Mouse (Mus musculus): ENCODE measurements at regions not wholly inside any gene's neighbourhood (a gene's known extent, or its start where the extent isn't known, plus 50 kb on each side); places are given as distances from the start of the nearest gene placed in this dataset.
A peak's percentile ranks its signal among the peaks of the same experiment; 100 is the strongest.

DNA sequence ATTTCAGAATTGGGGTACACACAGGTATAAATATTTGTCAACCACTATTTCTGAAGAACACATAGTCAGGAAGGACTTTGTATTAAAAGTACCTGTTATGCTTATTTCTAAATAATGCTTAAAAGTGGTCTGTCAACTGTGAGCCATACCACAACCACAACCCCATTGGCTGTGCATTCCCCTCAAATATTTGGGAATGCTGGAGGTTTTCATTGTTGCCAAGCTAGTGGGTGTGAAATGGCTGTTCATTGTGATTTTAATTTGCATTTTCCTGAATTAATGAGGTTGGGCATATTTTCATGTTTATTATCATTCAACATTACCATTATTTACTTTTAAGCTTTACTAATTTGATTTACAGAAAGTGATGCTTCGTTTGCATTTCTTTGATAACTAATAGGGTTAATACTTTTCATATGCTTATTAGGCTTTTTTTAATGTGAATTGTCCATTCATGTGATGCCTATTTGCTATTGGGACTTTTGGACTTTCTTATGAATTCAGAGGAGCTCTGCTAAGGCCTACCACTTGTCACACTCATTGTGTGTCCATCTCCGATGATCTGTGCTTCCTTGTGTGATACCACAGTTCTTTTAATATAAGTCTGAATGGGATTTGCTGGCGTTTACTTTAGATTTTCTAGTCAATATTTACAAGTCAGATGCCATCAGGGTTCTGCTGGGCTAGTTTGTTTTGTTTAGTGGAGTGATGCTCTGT, 297.5 kb upstream of the Plxna2 start:
- WGBS (ENCODE audit: insufficient replicate concordance) = 50% methylated on average over 3 of the region's 3 CpGs
- DNase-seq (no peak), ATAC-seq (ENCODE audit: low read depth) (no peak)
- no peak overlapping the region for H3K4me2 ChIP-seq
- no peak overlapping the region for H3K27ac ChIP-seq
- H3K27me3 ChIP-seq = no peaks in the 10 kb centered on the region
- H3K9me3 ChIP-seq (replicated peaks) = no peaks in the 10 kb centered on the region
- H3K4me3 ChIP-seq (replicated peaks) = no peak overlapping the region
- H3K4me1 ChIP-seq (replicated peaks) = no peaks in the 10 kb centered on the region
- no peaks in the 10 kb centered on the region for H3K36me3 ChIP-seq
- no peak overlapping the region for H3K9ac ChIP-seq

DNA sequence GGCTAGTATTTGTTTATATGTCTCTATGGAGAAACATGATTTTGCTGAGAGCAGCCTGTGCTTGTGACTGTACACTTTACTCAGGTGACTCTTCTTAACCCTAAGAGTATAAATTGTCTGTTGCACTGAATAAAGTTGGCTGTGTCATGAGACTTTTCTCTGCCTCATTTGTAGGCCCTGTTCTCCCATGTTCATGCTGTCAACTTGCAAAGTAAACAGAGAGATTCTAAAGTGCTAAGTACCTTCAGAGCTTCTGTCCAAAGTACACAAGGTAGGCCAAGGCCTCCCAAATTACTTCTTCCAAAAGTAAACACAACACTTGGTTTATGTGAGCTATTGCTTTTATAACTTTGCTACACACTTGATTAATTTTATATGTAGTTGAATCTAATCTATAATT, 299.7 kb upstream of the Plxna2 start:
- H3K9me3 ChIP-seq (replicated peaks) = no peaks in the 10 kb centered on the region
- H3K4me3 ChIP-seq (replicated peaks) = no peak overlapping the region
- ATAC-seq (ENCODE audit: low read depth) = no peak
- no peak overlapping the region for H3K4me2 ChIP-seq
- H3K9ac ChIP-seq = no peak overlapping the region
- H3K4me1 ChIP-seq (replicated peaks) = no peaks in the 10 kb centered on the region
- no peaks in the 10 kb centered on the region for H3K27me3 ChIP-seq
- H3K36me3 ChIP-seq = no peaks in the 10 kb centered on the region
- no peak overlapping the region for H3K27ac ChIP-seq
- DNase-seq = no peak

DNA sequence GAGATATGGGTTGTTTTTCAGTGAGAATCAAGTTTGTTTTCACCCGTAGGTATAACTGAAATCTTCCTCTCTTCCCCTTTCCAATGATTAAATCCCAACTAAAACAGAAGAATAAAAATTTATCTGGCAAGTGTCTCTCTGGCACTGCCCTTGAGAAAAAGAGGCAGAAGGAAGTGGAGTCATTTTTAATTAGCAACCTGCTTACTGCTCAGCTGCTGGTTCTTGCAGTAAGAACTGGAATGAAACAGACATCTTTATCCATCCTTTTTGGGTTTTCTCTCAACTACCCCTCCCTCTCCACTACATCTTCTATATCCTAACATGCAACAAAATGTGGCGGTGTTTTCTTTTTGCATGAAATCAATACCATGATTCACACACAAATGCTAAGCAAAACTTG, 302.4 kb upstream of the Plxna2 start:
- Histone ChIP-seq H3K4me1 (replicated peaks) (no peaks in the 10 kb centered on the region; the same call in 1 of the 2 replicates), H3K27ac (no peak overlapping the region), H3K36me3 (no peaks in the 10 kb centered on the region), H3K4me2 (no peak overlapping the region), H3K9ac (no peak overlapping the region), H3K9me3 (replicated peaks) (no peaks in the 10 kb centered on the region), H3K4me3 (replicated peaks) (no peak overlapping the region), H3K27me3 (no peaks in the 10 kb centered on the region)
- 47% methylated on average over 2 of the region's 2 CpGs for WGBS (ENCODE audit: insufficient replicate concordance)
- DNase-seq (no peak), ATAC-seq (ENCODE audit: low read depth) (no peak)

DNA sequence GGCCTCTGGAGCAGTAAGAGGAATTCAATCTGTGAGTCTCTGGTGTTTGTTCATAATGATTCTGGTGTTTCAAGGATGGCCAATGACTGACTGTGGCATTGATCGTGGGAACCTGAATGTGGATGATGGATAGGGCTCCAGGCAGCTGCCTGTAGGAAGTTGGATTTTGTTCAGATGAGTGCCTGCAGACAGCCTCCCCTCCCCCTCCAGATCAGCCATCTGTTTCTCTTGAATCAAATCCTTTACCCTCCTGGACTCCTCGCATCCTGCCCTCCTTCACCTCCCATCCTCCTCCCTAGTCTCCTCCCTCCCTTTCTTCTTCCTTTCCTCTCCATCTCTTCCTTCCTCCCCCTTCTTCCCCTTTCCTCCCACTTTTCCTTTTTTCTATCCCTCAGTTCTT, 307.6 kb upstream of the Plxna2 start:
- 28% methylated on average over 2 of the region's 2 CpGs for WGBS (ENCODE audit: insufficient replicate concordance)
- Histone ChIP-seq H3K9ac (no peak overlapping the region), H3K9me3 (replicated peaks) (no peaks in the 10 kb centered on the region), H3K27me3 (no peaks in the 10 kb centered on the region), H3K4me3 (replicated peaks) (no peak overlapping the region), H3K4me2 (no peak overlapping the region), H3K4me1 (replicated peaks) (peaks cover 30% of the 10 kb centered on the region), H3K36me3 (no peaks in the 10 kb centered on the region), H3K27ac (no peak overlapping the region)
- no peak for DNase-seq
- ATAC-seq (ENCODE audit: low read depth) = no peak

DNA sequence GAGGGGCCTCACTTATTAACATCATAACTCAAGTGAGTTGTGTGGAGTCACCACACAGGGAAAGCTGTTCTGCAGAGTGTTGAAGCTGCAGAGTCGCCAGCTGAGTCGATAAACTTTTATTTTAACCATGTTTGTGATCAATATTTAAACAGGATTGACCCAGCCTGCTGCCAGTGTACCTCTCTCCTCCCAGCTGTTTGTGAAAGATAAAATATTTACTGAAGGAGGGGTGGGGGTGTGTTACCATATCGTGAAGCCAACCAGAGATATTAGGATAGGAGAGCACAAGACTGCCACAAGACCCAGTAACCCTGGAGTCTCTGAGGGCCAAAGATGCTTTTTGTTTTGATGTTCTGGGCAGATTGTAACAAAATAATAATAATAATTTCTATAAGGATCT, 309.4 kb upstream of the Plxna2 start:
- DNase-seq (peak; percentile 6), ATAC-seq (ENCODE audit: low read depth) (peak; percentile 96)
- H3K9me3 ChIP-seq (replicated peaks) = no peaks in the 10 kb centered on the region
- no peaks in the 10 kb centered on the region for H3K36me3 ChIP-seq
- no peak overlapping the region for H3K4me3 ChIP-seq (replicated peaks)
- H3K27me3 ChIP-seq = no peaks in the 10 kb centered on the region
- no peak overlapping the region for H3K9ac ChIP-seq
- H3K27ac ChIP-seq = peak overlapping the region; percentile 76
- WGBS (ENCODE audit: insufficient replicate concordance) = 45% methylated on average over 3 of the region's 3 CpGs
- peaks cover 30% of the 10 kb centered on the region for H3K4me1 ChIP-seq (replicated peaks)
- H3K4me2 ChIP-seq = peak overlapping the region; percentile 28

DNA sequence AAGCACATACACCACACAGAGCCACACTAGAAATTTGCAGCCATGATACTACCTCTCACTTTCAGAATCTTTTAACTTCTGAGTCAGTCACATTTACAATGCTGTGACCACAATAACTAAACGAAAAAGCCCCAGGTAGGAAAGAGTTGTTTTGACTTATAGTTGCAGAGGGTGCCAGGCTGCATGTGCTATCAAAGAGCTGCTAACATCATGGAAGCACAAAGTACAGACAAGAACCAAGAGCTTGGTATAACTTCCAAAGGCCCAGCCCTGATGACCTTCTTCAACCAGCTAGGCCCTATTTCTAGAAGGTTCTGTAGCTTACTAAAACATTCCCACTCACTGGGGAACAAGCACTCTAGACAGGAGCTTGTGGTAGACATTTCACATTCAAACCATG, 314.1 kb upstream of the Plxna2 start:
- Histone ChIP-seq H3K4me1 (replicated peaks) (peaks cover 16% of the 10 kb centered on the region), H3K27me3 (no peaks in the 10 kb centered on the region), H3K4me2 (no peak overlapping the region), H3K9ac (no peak overlapping the region), H3K4me3 (replicated peaks) (no peak overlapping the region), H3K9me3 (replicated peaks) (no peaks in the 10 kb centered on the region), H3K27ac (no peak overlapping the region), H3K36me3 (no peaks in the 10 kb centered on the region)
- 31% methylated on average over 1 of the region's 1 CpGs for WGBS (ENCODE audit: insufficient replicate concordance)
- no peak for DNase-seq
- ATAC-seq (ENCODE audit: low read depth) = no peak

DNA sequence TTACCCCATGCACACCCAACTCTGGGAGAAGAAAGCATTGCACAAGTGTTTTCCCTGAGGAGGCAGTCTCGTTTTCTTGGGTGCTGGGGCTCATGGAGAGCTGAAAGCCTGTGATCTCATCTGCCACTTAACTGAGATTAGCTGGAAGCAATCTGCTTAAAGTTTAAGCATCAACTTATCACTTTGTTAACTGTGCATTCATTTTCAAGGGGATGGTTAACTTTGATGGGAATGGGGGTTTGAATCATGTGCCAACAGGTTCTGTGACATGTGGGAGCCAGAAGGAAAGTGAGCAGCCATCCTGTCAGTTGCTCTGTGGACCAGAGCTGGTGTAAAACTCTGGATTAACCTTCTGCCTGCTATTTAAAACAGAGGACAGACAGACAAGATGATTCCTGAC, 315.2 kb upstream of the Plxna2 start:
- Histone ChIP-seq H3K27ac (no peak overlapping the region), H3K9ac (no peak overlapping the region), H3K4me3 (replicated peaks) (no peak overlapping the region), H3K9me3 (replicated peaks) (no peaks in the 10 kb centered on the region), H3K36me3 (no peaks in the 10 kb centered on the region), H3K4me2 (no peak overlapping the region), H3K4me1 (replicated peaks) (peaks cover 7% of the 10 kb centered on the region), H3K27me3 (no peaks in the 10 kb centered on the region)
- WGBS (ENCODE audit: insufficient replicate concordance) = 26% methylated on average over 1 of the region's 1 CpGs
- no peak for ATAC-seq (ENCODE audit: low read depth)
- DNase-seq = no peak

DNA sequence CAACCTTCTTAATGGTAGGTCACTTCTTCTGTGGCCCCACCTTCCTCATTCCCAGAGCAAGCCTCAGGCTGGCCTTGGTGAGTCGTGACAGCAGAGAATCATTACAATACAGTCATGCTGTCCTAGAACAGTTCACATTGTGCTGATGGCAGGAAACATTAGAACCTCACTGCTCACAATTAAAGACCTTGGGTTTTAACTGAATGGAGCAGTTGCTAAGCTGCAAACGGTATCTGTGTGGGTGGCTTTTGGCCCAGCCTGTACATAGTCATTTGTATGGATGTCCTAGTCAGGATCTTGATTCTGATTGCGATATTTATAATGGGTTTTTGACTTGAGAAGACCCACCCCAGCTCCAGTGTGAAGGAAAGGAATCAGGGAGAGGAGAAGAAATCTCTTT, 336.1 kb upstream of the Plxna2 start:
- 39% methylated on average over 3 of the region's 3 CpGs for whole genome bisulfite sequencing (ENCODE audit: insufficient replicate concordance)
- Histone ChIP-seq H3K4me3 (replicated peaks) (no peak overlapping the region), H3K4me1 (replicated peaks) (no peaks in the 10 kb centered on the region), H3K9ac (no peak overlapping the region), H3K9me3 (replicated peaks) (no peaks in the 10 kb centered on the region), H3K4me2 (no peak overlapping the region), H3K27ac (no peak overlapping the region), H3K27me3 (no peaks in the 10 kb centered on the region), H3K36me3 (no peaks in the 10 kb centered on the region)
- no peak for ATAC-seq (ENCODE audit: low read depth)
- no peak for DNase-seq

DNA sequence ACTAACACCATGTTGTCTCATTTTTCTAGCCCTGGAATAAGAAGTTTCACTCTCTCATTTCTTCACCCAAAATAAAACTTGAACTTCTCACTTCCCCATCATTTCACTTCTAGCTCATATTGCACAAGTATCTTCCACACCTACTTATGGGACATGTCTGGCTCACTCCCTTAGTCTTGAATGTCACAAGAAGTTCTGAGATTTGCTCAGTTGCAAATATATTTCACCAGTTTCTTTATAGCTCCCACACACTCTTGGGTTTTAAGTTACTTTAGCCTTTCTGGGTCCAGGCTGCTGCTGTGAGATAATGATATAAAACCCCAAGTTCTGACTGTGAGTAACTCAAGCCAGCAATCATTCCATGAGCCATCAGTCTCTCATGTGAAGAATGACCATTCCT, 350.0 kb upstream of the Plxna2 start:
- no peak overlapping the region for H3K4me2 ChIP-seq
- H3K27ac ChIP-seq = no peak overlapping the region
- ATAC-seq (ENCODE audit: low read depth) = no peak
- no peak overlapping the region for H3K9ac ChIP-seq
- no peaks in the 10 kb centered on the region for H3K27me3 ChIP-seq
- H3K4me1 ChIP-seq (replicated peaks) = no peaks in the 10 kb centered on the region
- H3K4me3 ChIP-seq (replicated peaks) = no peak overlapping the region
- H3K9me3 ChIP-seq (replicated peaks) = no peaks in the 10 kb centered on the region
- DNase-seq = no peak
- no peaks in the 10 kb centered on the region for H3K36me3 ChIP-seq

DNA sequence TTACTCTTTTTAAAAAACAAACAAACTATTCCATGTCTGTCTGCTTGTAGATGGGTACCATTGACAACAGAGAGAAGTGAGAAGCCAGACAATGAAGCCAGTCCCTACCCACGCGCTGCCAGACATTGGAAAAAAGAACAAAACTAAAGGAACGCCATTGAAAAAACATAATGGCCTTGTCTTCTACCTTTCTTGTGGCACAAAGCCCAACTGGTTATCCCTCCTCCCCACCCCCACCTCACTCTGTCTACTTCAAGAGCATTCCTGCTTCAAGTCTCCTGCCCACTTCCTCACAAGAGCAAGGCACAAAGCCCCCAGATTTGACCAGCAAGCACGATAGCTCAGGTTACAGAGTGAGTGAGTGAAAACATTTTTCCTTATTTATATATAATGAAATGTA, 355.6 kb upstream of the Plxna2 start:
- no peak overlapping the region for H3K27ac ChIP-seq
- no peaks in the 10 kb centered on the region for H3K27me3 ChIP-seq
- no peak for DNase-seq
- H3K9ac ChIP-seq = no peak overlapping the region
- no peak overlapping the region for H3K4me2 ChIP-seq
- H3K4me1 ChIP-seq (replicated peaks) = no peaks in the 10 kb centered on the region
- H3K9me3 ChIP-seq (replicated peaks) = no peaks in the 10 kb centered on the region
- ATAC-seq (ENCODE audit: low read depth) = no peak
- H3K4me3 ChIP-seq (replicated peaks) = no peak overlapping the region
- no peaks in the 10 kb centered on the region for H3K36me3 ChIP-seq
- WGBS (ENCODE audit: insufficient replicate concordance) = 52% methylated on average over 4 of the region's 4 CpGs

DNA sequence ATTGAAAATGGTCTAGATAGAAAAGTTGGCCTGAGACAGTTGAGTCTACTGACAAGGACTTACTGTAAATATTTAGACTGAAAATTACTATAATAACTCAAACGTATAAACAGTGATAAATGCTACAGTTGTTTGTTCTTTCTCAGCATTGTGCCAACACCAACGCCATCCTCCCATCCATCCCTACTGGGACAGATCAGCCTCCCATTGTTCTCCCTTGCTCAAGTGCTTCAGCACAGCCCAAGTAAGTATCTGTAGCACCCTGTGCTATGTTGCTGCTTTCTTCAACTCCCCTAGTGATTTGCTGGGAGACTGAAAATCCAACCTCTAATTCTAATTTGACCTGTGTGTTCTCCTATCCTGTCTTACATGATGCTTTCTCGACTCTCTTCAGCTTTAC, 358.1 kb upstream of the Plxna2 start:
- WGBS (ENCODE audit: insufficient replicate concordance) = 48% methylated on average over 3 of the region's 3 CpGs
- Histone ChIP-seq H3K27me3 (no peaks in the 10 kb centered on the region), H3K9ac (no peak overlapping the region), H3K9me3 (replicated peaks) (no peaks in the 10 kb centered on the region), H3K4me1 (replicated peaks) (no peaks in the 10 kb centered on the region), H3K4me2 (no peak overlapping the region), H3K4me3 (replicated peaks) (no peak overlapping the region), H3K27ac (no peak overlapping the region), H3K36me3 (no peaks in the 10 kb centered on the region)
- ATAC-seq (ENCODE audit: low read depth) (no peak), DNase-seq (no peak)

DNA sequence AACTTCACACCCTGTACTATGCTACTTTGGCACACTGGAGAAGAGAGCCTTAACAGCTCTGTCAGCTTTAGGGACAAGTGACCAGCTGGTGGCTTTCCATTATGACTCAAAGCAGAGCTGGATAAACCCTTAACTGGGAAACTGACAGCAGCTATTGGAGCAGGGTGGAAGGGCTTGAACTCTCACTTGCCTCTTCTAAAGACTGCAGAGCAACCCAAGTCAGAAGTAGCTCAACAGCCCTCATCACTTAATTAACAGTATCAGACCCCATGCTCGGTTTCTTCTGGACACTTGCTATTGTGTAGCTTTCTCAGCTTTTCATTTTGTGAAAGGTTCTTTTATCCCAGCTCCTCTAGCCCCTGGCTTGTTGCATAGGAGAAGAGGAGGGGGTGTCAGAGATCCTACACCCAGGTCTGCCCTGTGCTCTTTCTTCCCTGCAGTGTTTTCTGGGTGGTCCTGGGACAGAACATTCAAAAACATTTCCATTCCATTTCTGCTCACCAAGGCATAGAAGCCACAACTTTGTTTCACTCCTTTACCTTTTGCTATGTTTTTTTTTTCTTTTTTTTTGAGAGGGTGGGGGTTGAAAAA, 373.1 kb upstream of the Plxna2 start:
- DNase-seq (no peak), ATAC-seq (ENCODE audit: low read depth) (no peak)
- WGBS (ENCODE audit: insufficient replicate concordance) = 24% methylated on average over 1 of the region's 1 CpGs
- Histone ChIP-seq H3K4me3 (replicated peaks) (no peak overlapping the region), H3K27me3 (no peaks in the 10 kb centered on the region), H3K9ac (no peak overlapping the region), H3K4me2 (no peak overlapping the region), H3K9me3 (replicated peaks) (no peaks in the 10 kb centered on the region), H3K36me3 (no peaks in the 10 kb centered on the region), H3K4me1 (replicated peaks) (no peaks in the 10 kb centered on the region), H3K27ac (no peak overlapping the region)
